Mouse (Mus musculus) megakaryocyte, embryonic 14.5 days (primary cell): ENCODE data around the gene Zfp420.

Source experiments
- FLI1 ChIP-seq: IDR thresholded peaks from 2 replicates; pipeline ENCODE4 v1.6.1; 2012; ENCODE audit warnings: low read length, inconsistent platforms, mixed read lengths
- GATA1 ChIP-seq: IDR thresholded peaks from 3 replicates; pipeline ENCODE4 v1.6.1; 2012; ENCODE audit warnings: mixed read lengths, low read length, inconsistent platforms, borderline replicate concordance

DNA sequence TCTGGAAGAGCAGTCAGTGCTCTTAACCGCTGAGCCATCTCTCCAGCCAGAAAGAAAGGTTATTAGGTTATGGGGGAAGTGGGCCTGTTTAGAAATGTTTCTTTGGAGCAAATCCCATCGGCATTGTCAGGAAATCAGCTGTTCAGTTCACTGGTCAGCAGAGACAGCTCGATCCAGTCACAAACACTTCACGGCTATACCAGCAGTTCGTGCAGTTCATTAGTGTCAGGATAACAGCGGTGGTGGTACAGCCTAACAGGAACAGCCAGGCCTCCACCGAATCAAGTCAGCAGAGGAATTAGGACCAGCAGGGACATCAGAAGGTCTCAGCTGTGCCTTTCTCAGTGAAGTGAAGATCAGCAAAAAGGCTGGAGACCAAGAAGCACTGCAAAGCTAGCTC is 21.1 kb downstream of the Zfp420 start:
- TF ChIP-seq GATA1: no peak
- TF ChIP-seq FLI1: no peak
